Mouse (Mus musculus): ENCODE measurements around the gene Ing5. TPM values are rescaled to one million over a fixed set of nuclear protein-coding genes. Genes with fewer than 3 reads are reported as not detected.

Ing5 gene
- polyA plus RNA-seq, 1 experiment = not detected

DNA sequence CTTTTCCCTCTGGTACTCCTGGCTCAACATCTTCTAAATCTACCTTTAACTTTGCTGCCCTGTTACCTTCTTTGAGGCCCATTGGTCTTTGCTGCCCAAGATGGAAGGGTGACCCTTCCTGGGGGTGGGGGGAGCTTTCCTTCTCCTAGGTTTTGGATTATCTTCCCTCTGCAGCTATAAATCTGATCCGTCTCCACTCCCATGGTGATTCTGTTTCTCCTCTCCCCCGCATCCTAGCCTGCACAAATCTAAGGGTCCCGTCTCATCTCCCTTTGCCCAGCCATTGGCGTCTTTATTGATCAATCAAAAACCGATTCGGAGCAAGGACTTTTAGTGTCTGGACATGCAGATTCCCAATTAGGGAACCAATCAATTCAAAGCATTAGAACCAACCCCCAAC lies 36.2 kb upstream of the Ing5 start:
- Histone ChIP-seq H3K27ac (ENCODE audit: insufficient read depth, low read depth, low read length) (no peak overlapping the region), H3K4me1 (ENCODE audit: control insufficient read depth, insufficient read depth, low read length) (no peaks in the 10 kb centered on the region), H3K4me3 (ENCODE audit: insufficient read depth, low read depth, low read length) (no peak overlapping the region)
- 96% methylated on average over 6 of the region's 6 CpGs for WGBS
- TF ChIP-seq CTCF (IDR thresholded peaks at IDR 0.05; ENCODE audit: insufficient read depth, low read depth, low read length) (no peak), POLR2A (IDR thresholded peaks at IDR 0.05; ENCODE audit: insufficient read depth, low read depth, low read length) (no peak)

- 84% methylated on average over 3 of the region's 3 CpGs for WGBS
These were observed 33.9 kb upstream of the Ing5 start for GRCm38 (mm10) chr1:93769901-93770300.

GRCm38 (mm10) chr1:93776686-93777085 lies 27.1 kb upstream of the Ing5 start:
- Histone ChIP-seq H3K4me3 (ENCODE audit: insufficient read depth, low read depth, low read length) (no peak overlapping the region), H3K4me1 (ENCODE audit: control insufficient read depth, insufficient read depth, low read length) (no peaks in the 10 kb centered on the region), H3K27ac (ENCODE audit: insufficient read depth, low read depth, low read length) (no peak overlapping the region)
- WGBS = 83% methylated on average over 5 of the region's 5 CpGs
- TF ChIP-seq POLR2A (IDR thresholded peaks at IDR 0.05; ENCODE audit: insufficient read depth, low read depth, low read length) = no peak
- TF ChIP-seq CTCF (IDR thresholded peaks at IDR 0.05; ENCODE audit: insufficient read depth, low read depth, low read length) = no peak

More at GRCm38 (mm10) chr1:93769901-93770300, 33.9 kb upstream of the Ing5 start:
- H3K4me1 ChIP-seq (ENCODE audit: control insufficient read depth, insufficient read depth, low read length) = no peaks in the 10 kb centered on the region
- TF ChIP-seq CTCF (IDR thresholded peaks at IDR 0.05; ENCODE audit: insufficient read depth, low read depth, low read length) (no peak), POLR2A (IDR thresholded peaks at IDR 0.05; ENCODE audit: insufficient read depth, low read depth, low read length) (no peak)
- H3K27ac ChIP-seq (ENCODE audit: insufficient read depth, low read depth, low read length) = no peak overlapping the region
- H3K4me3 ChIP-seq (ENCODE audit: insufficient read depth, low read depth, low read length) = no peak overlapping the region

DNA sequence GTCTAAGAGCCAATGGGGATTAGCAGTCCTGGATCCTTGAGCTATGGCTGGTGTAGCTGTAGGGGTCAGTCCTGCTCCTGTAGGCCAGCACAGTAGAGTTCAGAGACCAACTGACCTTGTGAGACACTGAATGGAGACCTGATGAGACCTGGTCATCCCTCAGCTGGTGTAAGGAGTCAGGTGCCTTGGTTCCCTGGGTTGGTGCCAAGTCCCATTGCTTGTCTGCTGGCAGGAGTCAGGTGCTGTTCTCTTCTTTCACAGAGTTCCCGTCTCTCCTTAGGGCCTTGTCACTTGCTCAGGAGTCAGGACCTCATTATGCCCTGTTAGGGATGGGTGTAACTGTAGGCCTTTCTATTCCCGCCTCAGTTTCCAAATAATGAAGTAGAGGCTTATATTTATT lies 16.9 kb upstream of the Ing5 start:
- TF ChIP-seq CTCF (IDR thresholded peaks at IDR 0.05; ENCODE audit: insufficient read depth, low read depth, low read length) = no peak
- no peak for TF ChIP-seq POLR2A (IDR thresholded peaks at IDR 0.05; ENCODE audit: insufficient read depth, low read depth, low read length)
- no peaks in the 10 kb centered on the region for H3K4me1 ChIP-seq (ENCODE audit: control insufficient read depth, insufficient read depth, low read length)
- no peak overlapping the region for H3K4me3 ChIP-seq (ENCODE audit: insufficient read depth, low read depth, low read length)
- H3K27ac ChIP-seq (ENCODE audit: insufficient read depth, low read depth, low read length) = no peak overlapping the region
- WGBS = 79% methylated on average over 2 of the region's 2 CpGs

DNA sequence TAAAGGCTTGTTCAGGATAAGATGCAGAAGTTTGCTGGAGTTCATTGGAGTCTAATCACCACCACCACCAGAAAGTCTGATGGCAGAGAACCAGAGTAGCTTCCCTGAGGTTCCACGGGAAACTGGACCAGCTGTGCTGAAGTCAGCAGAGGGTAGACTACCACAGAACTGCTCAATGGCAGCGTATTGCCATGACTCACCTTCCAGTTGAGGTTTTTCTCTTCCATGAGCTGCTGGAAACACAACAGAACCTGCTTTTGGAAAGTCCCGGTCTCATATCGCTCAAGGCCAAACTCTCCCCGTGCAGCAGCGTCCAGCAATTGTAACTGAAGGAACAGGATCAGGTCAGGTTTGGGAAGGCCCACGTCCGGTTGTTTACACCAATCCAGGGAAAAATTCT lies 9.2 kb upstream of the Ing5 start:
- 94% methylated on average over 8 of the region's 8 CpGs for WGBS
- TF ChIP-seq CTCF (IDR thresholded peaks at IDR 0.05; ENCODE audit: insufficient read depth, low read depth, low read length) (no peak), POLR2A (IDR thresholded peaks at IDR 0.05; ENCODE audit: insufficient read depth, low read depth, low read length) (no peak)
- no peak overlapping the region for H3K4me3 ChIP-seq (ENCODE audit: insufficient read depth, low read depth, low read length)
- no peak overlapping the region for H3K27ac ChIP-seq (ENCODE audit: insufficient read depth, low read depth, low read length)
- H3K4me1 ChIP-seq (ENCODE audit: control insufficient read depth, insufficient read depth, low read length) = no peaks in the 10 kb centered on the region

DNA sequence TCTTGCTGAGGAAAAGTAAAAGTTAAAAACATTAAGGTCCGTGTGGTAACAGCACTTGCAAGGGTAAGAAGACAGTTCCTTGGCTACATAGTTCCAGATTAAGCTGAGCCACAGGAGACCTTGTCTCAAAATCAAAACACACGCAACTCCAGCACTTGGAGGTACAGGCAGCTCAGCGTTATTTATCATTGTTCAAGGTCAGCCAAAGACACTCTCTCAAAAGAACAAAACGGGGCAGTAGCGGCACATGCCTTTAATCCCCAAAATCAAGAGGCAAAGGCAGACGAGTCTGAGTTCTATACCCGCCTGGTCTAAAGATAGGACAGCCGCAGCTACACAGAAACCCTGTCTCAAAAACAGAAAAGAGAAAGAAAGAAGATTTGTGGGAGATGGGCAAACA lies 7.9 kb upstream of the Ing5 start:
- 74% methylated on average over 8 of the region's 8 CpGs for WGBS
- TF ChIP-seq CTCF (IDR thresholded peaks at IDR 0.05; ENCODE audit: insufficient read depth, low read depth, low read length) = no peak
- no peak for TF ChIP-seq POLR2A (IDR thresholded peaks at IDR 0.05; ENCODE audit: insufficient read depth, low read depth, low read length)
- Histone ChIP-seq H3K4me3 (ENCODE audit: insufficient read depth, low read depth, low read length) (no peak overlapping the region), H3K4me1 (ENCODE audit: control insufficient read depth, insufficient read depth, low read length) (no peaks in the 10 kb centered on the region), H3K27ac (ENCODE audit: insufficient read depth, low read depth, low read length) (no peak overlapping the region)

DNA sequence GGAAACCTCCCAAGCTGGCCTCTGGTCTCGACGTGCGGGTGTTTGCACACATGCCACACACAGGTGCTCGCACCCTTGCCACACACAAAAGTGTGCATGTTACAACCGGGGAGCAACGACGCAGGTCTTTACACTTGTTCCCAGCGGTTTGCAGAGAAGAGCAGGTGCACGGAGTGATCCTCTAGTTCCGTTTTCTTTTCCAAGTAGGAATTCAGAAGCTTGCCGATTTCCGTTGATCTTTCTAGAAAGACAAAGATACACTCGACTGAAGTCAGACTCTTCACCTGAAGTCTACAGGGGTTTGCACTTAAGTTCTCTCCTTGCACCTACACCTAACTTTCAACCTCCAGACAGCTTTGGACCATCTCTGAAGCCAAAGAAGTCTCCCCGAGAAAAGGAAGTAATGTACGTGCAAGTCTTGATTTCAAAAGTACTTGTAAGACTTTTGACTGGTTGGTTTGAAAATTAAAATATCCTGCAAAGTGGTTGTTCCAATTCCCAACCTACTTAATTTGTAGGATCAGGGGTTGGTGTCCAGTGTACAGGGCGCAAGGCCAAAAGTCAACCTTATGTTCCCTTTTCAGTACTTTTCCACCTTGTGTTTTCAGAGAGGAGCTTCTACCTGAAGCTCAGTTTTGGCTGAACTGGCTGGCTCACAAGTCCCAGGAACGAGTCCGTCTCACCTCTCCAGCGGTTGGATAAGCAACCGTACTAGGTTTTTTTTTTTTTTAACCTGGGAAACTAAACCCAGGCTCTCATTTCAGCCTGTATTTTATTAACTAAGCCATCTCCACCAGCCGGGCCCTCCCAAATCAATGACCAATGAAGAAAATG lies 2.9 kb upstream of the Ing5 start:
- no peak overlapping the region for H3K27ac ChIP-seq (ENCODE audit: insufficient read depth, low read depth, low read length)

DNA sequence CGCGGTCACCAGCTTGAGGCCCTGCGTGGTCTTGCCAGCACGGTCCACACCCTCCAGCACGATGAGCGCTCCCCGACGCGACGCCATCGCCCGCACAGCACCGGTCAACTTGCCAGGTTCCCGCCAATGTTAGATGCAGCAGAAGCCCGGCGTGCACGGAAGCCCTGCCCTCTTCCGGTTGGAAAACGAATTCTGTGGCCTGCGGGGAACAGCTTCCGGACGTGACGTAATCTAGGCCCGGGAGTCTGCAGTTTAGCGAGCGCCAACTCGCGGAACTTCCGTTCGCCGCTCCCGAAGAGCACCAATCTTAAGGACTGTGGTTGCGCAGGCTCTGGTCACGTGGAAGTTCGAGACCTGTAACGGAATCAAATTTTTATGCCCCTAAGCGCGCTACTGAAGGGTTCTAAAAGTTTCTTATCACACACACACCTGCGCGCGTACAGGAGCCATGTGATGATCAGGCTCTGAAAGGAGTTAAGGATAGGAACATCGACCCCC lies 2.0 kb upstream of the Ing5 start, which contains the start of gene Dtymk:
Gene Dtymk, minus strand, starts transcription at position 194 of the 498 bp plus-strand sequence.
- H3K4me3 ChIP-seq (ENCODE audit: insufficient read depth, low read depth, low read length) = peak within 1 kb of the TSS; percentile 80
- peak within 1 kb of the TSS; percentile 80 for H3K27ac ChIP-seq (ENCODE audit: insufficient read depth, low read depth, low read length)
- TF ChIP-seq POLR2A (IDR thresholded peaks at IDR 0.05; ENCODE audit: insufficient read depth, low read depth, low read length) = no peak
- TF ChIP-seq CTCF (IDR thresholded peaks at IDR 0.05; ENCODE audit: insufficient read depth, low read depth, low read length) = no peak
- H3K4me1 ChIP-seq (ENCODE audit: control insufficient read depth, insufficient read depth, low read length) = peaks cover 11% of the 10 kb centered on the region
- 1% methylated on average over 42 of the region's 42 CpGs for WGBS

More for the DNA sequence above, 2.9 kb upstream of the Ing5 start:
- Histone ChIP-seq H3K4me3 (ENCODE audit: insufficient read depth, low read depth, low read length) (peak overlapping the region; percentile 80), H3K4me1 (ENCODE audit: control insufficient read depth, insufficient read depth, low read length) (peaks cover 11% of the 10 kb centered on the region)
- TF ChIP-seq CTCF (IDR thresholded peaks at IDR 0.05; ENCODE audit: insufficient read depth, low read depth, low read length) = no peak
- TF ChIP-seq POLR2A (IDR thresholded peaks at IDR 0.05; ENCODE audit: insufficient read depth, low read depth, low read length) = no peak
- 77% methylated on average over 21 of the region's 21 CpGs for WGBS

DNA sequence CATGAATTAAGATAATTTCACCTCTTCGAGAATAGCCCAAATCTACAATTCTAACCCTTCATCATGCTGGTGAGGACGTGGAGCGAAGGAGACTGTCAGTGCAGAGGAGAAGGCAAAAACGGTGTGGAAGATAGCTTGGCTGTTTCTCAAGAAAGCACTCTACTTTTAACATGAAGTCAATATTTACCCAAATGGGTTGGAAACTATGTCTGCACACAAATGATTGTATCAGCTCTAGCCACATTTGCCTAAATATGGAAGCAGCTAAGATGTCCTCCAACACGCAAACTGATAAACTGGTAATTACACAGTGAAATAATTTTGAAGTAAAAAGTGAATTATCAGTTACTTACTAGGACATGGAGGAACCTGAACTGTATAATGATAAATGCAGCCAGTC lies 994 bp upstream of the Ing5 start:
- Histone ChIP-seq H3K27ac (ENCODE audit: insufficient read depth, low read depth, low read length) (no peak overlapping the region), H3K4me3 (ENCODE audit: insufficient read depth, low read depth, low read length) (no peak overlapping the region), H3K4me1 (ENCODE audit: control insufficient read depth, insufficient read depth, low read length) (peaks cover 11% of the 10 kb centered on the region)
- 77% methylated on average over 5 of the region's 5 CpGs for WGBS
- TF ChIP-seq POLR2A (IDR thresholded peaks at IDR 0.05; ENCODE audit: insufficient read depth, low read depth, low read length) (no peak), CTCF (IDR thresholded peaks at IDR 0.05; ENCODE audit: insufficient read depth, low read depth, low read length) (no peak)
